Mouse (Mus musculus) intestine, postnatal 0 days (tissue): ENCODE data around the gene Ftsj3. TPM values are rescaled to one million over a fixed set of nuclear protein-coding genes. Genes with fewer than 3 reads are reported as not detected.

Experiments used
- ATAC-seq: fragments of 200-750 bp; cut with Nextera tagmentation; 2 replicates; pipeline ENCODE4 v1.8.0; 2017; ENCODE audit warnings: mild to moderate bottlenecking, moderate TSS enrichment, moderate library complexity
- H3K27ac ChIP-seq: fragments of 300-500 bp; sonication (generic); 2 replicates; pipeline ENCODE4 v1.5.1; 2014; ENCODE audit warnings: mild to moderate bottlenecking, low read depth, low read length, moderate library complexity
- H3K27me3 ChIP-seq: fragments of 300-500 bp; sonication (generic); replicated peaks from 2 replicates; pipeline ENCODE4 v1.6.1; 2014; ENCODE audit warnings: low read length, mixed read lengths; ENCODE audit not compliant: control insufficient read depth, insufficient read depth
- H3K36me3 ChIP-seq: fragments of 300-500 bp; sonication (generic); 2 replicates; pipeline ENCODE4 v1.6.1; 2014; ENCODE audit warnings: mild to moderate bottlenecking, moderate library complexity; ENCODE audit not compliant: control insufficient read depth, insufficient read depth
- H3K4me1 ChIP-seq: fragments of 300-500 bp; sonication (generic); replicated peaks from 2 replicates; pipeline ENCODE4 v1.6.1; 2014; ENCODE audit warnings: antibody characterized with exemption, low read length, mixed read lengths; ENCODE audit not compliant: control insufficient read depth, insufficient read depth
- H3K4me2 ChIP-seq: fragments of 300-500 bp; sonication (generic); replicated peaks from 2 replicates; pipeline ENCODE4 v1.6.1; 2014; ENCODE audit warnings: low read depth, mild to moderate bottlenecking, moderate library complexity
- H3K4me3 ChIP-seq: fragments of 300-500 bp; sonication (generic); 2 replicates; pipeline ENCODE4 v1.5.1; 2014; ENCODE audit warnings: low read depth, low read length
- H3K9ac ChIP-seq: fragments of 300-500 bp; sonication (generic); 2 replicates; pipeline ENCODE4 v1.6.1; 2014; ENCODE audit warnings: mild to moderate bottlenecking, low read depth, low read length
- H3K9me3 ChIP-seq: fragments of 300-500 bp; sonication (generic); 2 replicates; pipeline ENCODE4 v1.6.1; 2016; ENCODE audit warnings: mixed run types; ENCODE audit not compliant: control insufficient read depth
- CTCF ChIP-seq: sonication (generic); IDR thresholded peaks from 2 replicates; pipeline ENCODE4 v1.5.1; 2016; ENCODE audit warnings: low read depth, mild to moderate bottlenecking, control low read depth, antibody characterized with exemption, moderate library complexity
- WGBS: fragments of 180-500 bp; shearing (Covaris S2); extraction: QIAGEN DNeasy Blood & Tissue Kit; methylation state at CpG from one replicate; pipeline ENCODE4 v1.1.7; 2014; 5-methylcytosine and 5-hydroxymethylcytosine counted together
- polyA plus RNA-seq: library from polyadenylated mRNA; unstranded; fragments of >200 nt; fragmentation: Nextera tagmentation; extraction: Ambion mirVana; gene quantifications from 2 replicates; pipeline ENCODE4 v1.2.1, GENCODE M21; 2015

Ftsj3 gene
- 16.6 and 18.3 TPM in 2 replicates for polyA plus RNA-seq

GRCm38 (mm10) chr11:106255685-106256451 lies at the start of gene Ftsj3, which contains the start of gene Psmc5:
Gene Ftsj3, minus strand, starts transcription at chr11:106256079.
Gene Psmc5, plus strand, starts transcription at chr11:106256154.
- Histone ChIP-seq H3K9me3 (no peaks in the 10 kb centered on the region), H3K4me2 (peak within 1 kb of the TSS; percentile 84), H3K27ac (peak within 1 kb of the TSS; percentile 65), H3K4me1 (peaks cover 8% of the 10 kb centered on the region; the same call in 1 of the 2 replicates), H3K36me3 (peaks cover 30% of the 10 kb centered on the region), H3K9ac (peak within 1 kb of the TSS; percentile 75), H3K27me3 (no peaks in the 10 kb centered on the region), H3K4me3 (peak within 1 kb of the TSS; percentile 83)
- peak; percentile 97 for ATAC-seq
- under 1% methylated on average over 42 of the region's 42 CpGs for WGBS
- peak; percentile 57 for TF ChIP-seq CTCF

GRCm38 (mm10) chr11:106305348-106306064 lies 49.6 kb upstream of the Ftsj3 start:
- H3K4me2 ChIP-seq, result no peak overlapping the region
- H3K36me3 ChIP-seq, result no peaks in the 10 kb centered on the region
- no peaks in the 10 kb centered on the region for H3K4me1 ChIP-seq
- TF ChIP-seq CTCF, result no peak
- no peaks in the 10 kb centered on the region for H3K9me3 ChIP-seq
- no peak overlapping the region for H3K27ac ChIP-seq
- no peak for ATAC-seq
- no peaks in the 10 kb centered on the region for H3K27me3 ChIP-seq
- H3K4me3 ChIP-seq, result no peak overlapping the region
- 76% methylated on average over 10 of the region's 10 CpGs for WGBS
- no peak overlapping the region for H3K9ac ChIP-seq

GRCm38 (mm10) chr11:106302634-106303033 lies 46.8 kb upstream of the Ftsj3 start:
- Histone ChIP-seq H3K9ac (no peak overlapping the region), H3K27ac (no peak overlapping the region), H3K9me3 (no peaks in the 10 kb centered on the region), H3K27me3 (no peaks in the 10 kb centered on the region), H3K4me1 (no peaks in the 10 kb centered on the region), H3K4me2 (no peak overlapping the region), H3K4me3 (no peak overlapping the region), H3K36me3 (no peaks in the 10 kb centered on the region)
- 13% methylated on average over 2 of the region's 2 CpGs for WGBS
- peak; percentile 90 for TF ChIP-seq CTCF
- ATAC-seq, result no peak

- TF ChIP-seq CTCF, result no peak
- Histone ChIP-seq H3K4me2 (no peak within 1 kb of the TSS), H3K36me3 (no peaks in the 10 kb centered on the region), H3K9ac (no peak within 1 kb of the TSS), H3K4me1 (no peaks in the 10 kb centered on the region), H3K9me3 (no peaks in the 10 kb centered on the region), H3K27ac (no peak within 1 kb of the TSS), H3K27me3 (no peaks in the 10 kb centered on the region), H3K4me3 (no peak within 1 kb of the TSS)
- ATAC-seq, result no peak
- WGBS, result 80% methylated on average over 9 of the region's 9 CpGs
Measured at GRCm38 (mm10) chr11:106301765-106302164, 45.9 kb upstream of the Ftsj3 start, which contains the start of gene Gh. Gene Gh, minus strand, starts transcription at chr11:106301865.

- no peaks in the 10 kb centered on the region for H3K27me3 ChIP-seq
- H3K27ac ChIP-seq, result no peak overlapping the region
- H3K9me3 ChIP-seq, result no peaks in the 10 kb centered on the region
- H3K36me3 ChIP-seq, result no peaks in the 10 kb centered on the region
- H3K9ac ChIP-seq, result no peak overlapping the region
- 85% methylated on average over 2 of the region's 2 CpGs for whole genome bisulfite sequencing
- H3K4me1 ChIP-seq, result no peaks in the 10 kb centered on the region
- no peak for TF ChIP-seq CTCF
- no peak overlapping the region for H3K4me3 ChIP-seq
- ATAC-seq, result no peak
- no peak overlapping the region for H3K4me2 ChIP-seq
Measured at GRCm38 (mm10) chr11:106291861-106292260, 36.0 kb upstream of the Ftsj3 start.

GRCm38 (mm10) chr11:106290376-106290775 lies 34.5 kb upstream of the Ftsj3 start:
- H3K27ac ChIP-seq, result no peak overlapping the region
- TF ChIP-seq CTCF, result no peak
- no peak for ATAC-seq
- no peak overlapping the region for H3K9ac ChIP-seq
- H3K4me2 ChIP-seq, result no peak overlapping the region
- no peaks in the 10 kb centered on the region for H3K9me3 ChIP-seq
- H3K4me3 ChIP-seq, result no peak overlapping the region
- H3K4me1 ChIP-seq, result no peaks in the 10 kb centered on the region
- no peaks in the 10 kb centered on the region for H3K27me3 ChIP-seq
- WGBS, result 88% methylated on average over 5 of the region's 5 CpGs
- H3K36me3 ChIP-seq, result no peaks in the 10 kb centered on the region
